17 mouse cellular contexts compared by ENCODE assay signal in genomic region chr17:72949247-72949701, GRCm38 (mm10). TPM values are rescaled to one million over a fixed set of nuclear protein-coding genes. Genes with fewer than 3 reads are reported as not detected.
DNase-seq lines count a peak whose midpoint lies in the region.
"Had no signal": no experiment of that assay in that cellular context is flagged by ENCODE, and none has a peak within 500 bp of the region (broad histone marks: within the 10 kb centered on the region; RNA-seq: fewer than 3 reads in every experiment).

No protein-coding gene starts in this region.

- H3K36me3 ChIP-seq in splenic B cell, adult 2 months (ENCODE audit: control insufficient read depth, insufficient read depth, low read length, poor library complexity, severe bottlenecking): no peaks in the 10 kb centered on the region
- H3K36me3 ChIP-seq: embryonic facial prominence, embryonic 15.5 days; forebrain, embryonic 12.5 days; heart, embryonic 10.5 days; hindbrain, embryonic 15.5 days; limb, embryonic 12.5 days; midbrain, embryonic 13.5 days had no signal

- no peaks in the 10 kb centered on the region for H3K27me3 ChIP-seq in splenic B cell, adult 2 months (ENCODE audit: control insufficient read depth, insufficient read depth, low read length, poor library complexity, severe bottlenecking)
- H3K27me3 ChIP-seq: embryonic facial prominence, embryonic 15.5 days; forebrain, embryonic 12.5 days; hindbrain, embryonic 15.5 days; limb, embryonic 12.5 days; midbrain, embryonic 13.5 days had no signal

- intact Hi-C loops in left cerebral cortex, postnatal 14 days (cut with DNase I): no loop called here

- peak; percentile 25 for DNase-seq in testis, postnatal 10 days (ENCODE audit: low spot score)
- no peak for DNase-seq in testis, postnatal 14 days (ENCODE audit: low spot score)
- DNase-seq in brain, adult 2 months (ENCODE audit: low read depth, low spot score): peak; percentile 24
- DNase-seq in splenic B cell, adult 2 months (ENCODE audit: low read depth, low spot score): peak; percentile 90
- no peak for DNase-seq in gastrocnemius, postnatal 10 days
- DNase-seq in right cerebral cortex, postnatal 10 days (ENCODE audit: low spot score in 2 of 2): no peak
- DNase-seq in left cerebral cortex, postnatal 14 days (ENCODE audit: low spot score in 2 of 2): no peak
- DNase-seq: adrenal gland, adult 8-10 months; cerebellum, adult 2 months; kidney, adult 8-10 months; lung, postnatal 14 days had no signal

RNA-seq across cellular contexts. Expression of gene Lbh, which starts 31.2 kb away (rescaled TPM):
- 10 to 100 TPM; 21.5 to 26.9 TPM for total RNA-seq in gastrocnemius, postnatal 10 days (2021)
- total RNA-seq in left cerebral cortex, postnatal 14 days (2021): 10 to 100 TPM; 44.4 to 45.5 TPM

Comparison
In these comparisons a context has a peak if more than half of its experiments do, and no peak if none do; other contexts are left out.
1. DNase-seq: peak in testis, postnatal 10 days (single experiment), brain, adult 2 months (single experiment) and splenic B cell, adult 2 months (single experiment); none in testis, postnatal 14 days (single experiment), gastrocnemius, postnatal 10 days (single experiment), right cerebral cortex, postnatal 10 days (0 of 2) and left cerebral cortex, postnatal 14 days (0 of 2).